Mouse (Mus musculus) gastrocnemius, postnatal 4 days (tissue): ENCODE measurements at regions not wholly inside any gene's neighbourhood (a gene's known extent, or its start where the extent isn't known, plus 50 kb on each side); places are given as distances from the start of the nearest gene placed in this dataset.
"Not testable (repeated sequence)": the region's sequence is repeated elsewhere in the genome, so short reads cannot be mapped to it uniquely, and the experiment has no call there.

Experiments used
- DNase-seq, 2 experiments: peaks; one replicate each; pipeline ENCODE4 v3.0.0; 2021 to 2022; ENCODE audit warnings: low spot score in 2 of 2, mixed read lengths in 2 of 2

DNA sequence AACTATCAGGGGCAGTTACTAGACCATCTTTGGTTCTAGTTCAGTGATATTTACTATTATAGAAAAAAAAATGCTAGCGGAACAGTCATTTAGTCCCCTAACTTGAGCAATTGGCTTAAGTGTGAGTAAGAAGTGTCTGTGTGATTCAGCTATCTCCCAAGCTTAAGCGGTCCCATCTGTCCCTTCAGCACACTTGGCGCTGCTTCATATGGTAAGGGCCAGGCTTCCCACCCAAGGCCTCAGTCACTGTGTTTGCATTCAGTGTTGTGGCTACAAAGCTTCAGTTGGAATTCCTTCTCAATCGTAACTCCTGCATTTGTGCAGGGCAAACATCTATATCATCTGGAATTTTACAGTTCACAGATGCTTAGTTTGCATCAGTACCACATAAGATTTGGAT, 232.0 kb downstream of the Trib2 start:
- no peak for DNase-seq

DNA sequence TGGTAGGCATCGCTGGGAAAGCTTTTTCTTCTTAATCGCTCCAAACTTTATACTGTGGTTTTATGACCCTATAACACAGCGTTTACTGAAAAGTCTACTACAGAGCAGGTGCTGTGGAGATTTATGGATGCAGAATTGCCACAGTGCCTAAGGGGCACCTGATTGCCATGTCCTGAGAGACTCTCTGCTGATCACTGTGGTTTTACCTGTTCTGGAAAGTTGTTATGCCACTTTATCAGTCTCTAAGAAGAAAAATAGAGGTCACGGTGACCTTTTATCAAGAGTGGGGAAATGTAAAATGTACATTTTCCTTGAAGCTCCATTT, 250.0 kb downstream of the Trib2 start:
- DNase-seq, result no peak

DNA sequence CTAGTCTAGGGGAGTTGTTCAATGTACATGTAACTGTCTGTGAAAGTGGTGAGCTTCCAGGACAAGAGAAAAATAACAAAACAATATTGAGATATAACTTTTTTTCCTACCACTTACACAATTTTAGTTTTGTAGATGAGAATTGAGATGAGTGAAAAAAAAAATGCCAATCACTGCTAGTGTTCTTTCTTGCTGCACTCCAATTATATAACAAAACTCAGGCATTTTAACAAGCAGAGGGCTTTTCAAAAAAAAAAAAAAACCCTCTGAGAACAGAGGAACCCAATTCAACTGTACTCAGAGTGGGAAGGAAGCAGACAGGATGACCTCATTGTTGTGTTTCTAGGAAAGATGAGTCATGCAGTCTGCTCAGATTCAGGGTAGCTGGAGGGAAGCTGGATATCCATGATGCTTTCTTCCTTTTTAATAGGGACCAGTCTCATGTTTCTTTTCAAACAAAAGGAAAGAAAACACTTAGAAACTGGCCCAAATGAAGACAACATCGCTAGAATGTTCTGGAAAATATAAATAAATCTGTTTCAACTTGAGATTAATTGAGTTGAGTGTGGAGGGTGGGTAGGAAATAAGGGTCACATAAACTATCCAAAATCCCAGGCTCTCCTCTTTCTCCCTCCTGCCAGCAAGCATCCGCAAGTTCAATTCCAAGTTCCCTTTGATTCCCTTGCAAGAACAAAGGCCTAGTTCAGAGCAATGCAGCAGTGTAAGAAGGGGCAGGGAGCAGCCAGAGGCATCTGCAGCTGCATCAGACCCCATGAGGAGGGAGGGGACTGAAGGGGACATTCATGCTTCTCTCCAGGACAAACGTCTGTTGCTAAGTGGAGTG, 250.6 kb downstream of the Trib2 start:
- DNase-seq, result peak in 1 of 2 experiments; percentile 10

DNA sequence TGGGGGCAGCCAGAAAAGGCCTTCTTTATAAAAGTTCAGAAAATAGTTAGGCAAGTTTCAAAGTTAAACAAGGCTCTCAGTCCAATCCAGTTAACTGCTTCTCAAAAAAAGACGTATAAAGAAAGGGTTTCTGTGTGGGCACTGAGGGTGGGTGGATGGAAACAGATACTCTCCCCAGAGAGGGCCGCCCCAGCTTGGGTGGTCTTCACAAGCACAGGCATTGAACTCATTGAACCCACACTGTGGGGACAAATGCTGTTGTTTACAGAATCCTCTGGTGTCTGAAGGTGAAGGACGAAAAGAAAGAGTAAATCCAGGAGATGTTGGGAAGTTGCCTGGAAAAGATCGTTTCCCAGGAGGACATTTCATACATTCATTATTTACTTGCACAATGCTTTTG, 253.9 kb downstream of the Trib2 start:
- no peak for DNase-seq

DNA sequence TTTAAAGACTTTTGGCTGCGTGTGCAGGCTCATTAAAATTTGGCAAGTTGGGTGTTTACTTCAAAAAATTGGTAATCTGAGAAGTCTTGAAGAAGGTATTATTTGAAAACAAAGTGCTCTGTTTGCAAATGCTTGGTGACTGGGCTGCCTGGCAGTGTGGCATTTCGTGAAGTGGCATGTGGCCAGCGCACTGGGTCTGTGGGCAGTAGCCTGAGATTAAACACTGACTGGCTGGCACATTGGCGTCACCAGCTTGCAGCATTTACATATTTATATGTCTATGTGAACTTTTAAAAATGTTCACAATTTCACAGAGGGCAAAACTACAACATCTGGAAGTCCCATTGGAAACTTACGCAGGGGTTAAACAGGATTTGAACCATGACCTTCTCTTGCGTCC, 261.3 kb downstream of the Trib2 start:
- peak in 1 of 2 experiments; percentile 14 for DNase-seq

DNA sequence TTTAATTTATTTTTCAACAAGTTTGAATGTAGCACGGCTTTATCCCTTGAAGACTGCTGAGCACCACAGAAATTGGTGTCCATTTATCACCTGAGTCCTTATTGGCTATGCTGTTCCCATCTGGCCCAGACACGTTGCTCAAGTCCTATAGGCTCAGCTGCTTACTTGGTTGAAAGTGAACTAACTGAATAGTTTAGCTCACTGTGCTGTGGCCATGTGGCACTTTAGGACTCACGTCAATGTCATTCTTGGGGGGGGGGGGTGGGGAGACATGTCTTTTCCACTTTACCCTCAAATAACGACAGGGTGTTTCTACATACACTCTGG, 263.1 kb downstream of the Trib2 start:
- no peak for DNase-seq

DNA sequence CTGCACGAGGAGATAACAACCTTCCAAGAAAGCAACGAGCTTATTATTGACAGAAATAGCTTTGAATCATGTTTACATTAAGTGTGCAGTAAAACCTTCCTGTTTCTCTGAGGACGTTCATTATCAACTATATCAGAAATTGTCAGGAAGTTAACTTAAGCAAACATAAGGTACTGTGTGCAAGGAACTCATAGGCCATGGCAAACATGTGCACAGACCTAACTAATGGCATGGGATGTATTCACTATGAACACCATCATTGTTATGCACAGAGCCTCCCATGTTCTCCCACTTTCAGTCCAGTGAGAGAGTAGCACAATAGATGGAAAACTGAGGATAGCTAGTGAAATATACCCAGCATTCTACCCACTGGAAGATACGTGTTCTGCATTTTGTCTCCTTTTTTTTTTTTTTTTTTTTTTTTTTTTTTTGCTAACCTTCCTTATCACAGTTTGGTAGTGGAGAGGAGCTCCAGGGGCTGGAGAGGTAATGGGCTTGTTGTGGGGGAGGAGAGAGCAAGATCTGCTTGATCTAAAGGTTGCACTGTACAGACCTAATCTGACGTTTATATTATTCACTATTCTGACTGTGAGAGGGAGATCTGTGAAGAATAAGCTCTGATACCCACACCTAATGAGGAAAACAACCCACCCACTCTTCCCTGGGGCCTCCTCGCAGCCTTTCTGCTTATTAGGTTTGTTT, 263.6 kb downstream of the Trib2 start:
- no peak for DNase-seq

DNA sequence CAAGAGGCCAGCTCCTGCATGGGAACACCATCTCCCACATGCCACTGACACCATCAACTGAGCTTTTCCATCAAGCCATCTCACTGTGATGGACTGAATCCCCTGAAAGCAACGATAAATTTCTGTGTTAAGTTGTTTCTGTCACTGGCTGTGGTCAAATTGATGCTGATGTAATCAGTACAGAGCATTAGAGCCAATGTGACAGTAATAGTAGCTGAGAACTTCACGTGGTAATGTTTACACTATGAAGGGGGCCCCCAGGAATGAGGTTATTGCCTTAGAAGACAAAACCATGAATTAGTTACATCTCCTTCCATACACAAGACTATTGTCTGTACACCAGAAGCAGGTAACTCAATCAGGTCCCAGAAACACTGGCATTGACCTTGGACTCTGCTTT, 264.5 kb downstream of the Trib2 start:
- no peak for DNase-seq

DNA sequence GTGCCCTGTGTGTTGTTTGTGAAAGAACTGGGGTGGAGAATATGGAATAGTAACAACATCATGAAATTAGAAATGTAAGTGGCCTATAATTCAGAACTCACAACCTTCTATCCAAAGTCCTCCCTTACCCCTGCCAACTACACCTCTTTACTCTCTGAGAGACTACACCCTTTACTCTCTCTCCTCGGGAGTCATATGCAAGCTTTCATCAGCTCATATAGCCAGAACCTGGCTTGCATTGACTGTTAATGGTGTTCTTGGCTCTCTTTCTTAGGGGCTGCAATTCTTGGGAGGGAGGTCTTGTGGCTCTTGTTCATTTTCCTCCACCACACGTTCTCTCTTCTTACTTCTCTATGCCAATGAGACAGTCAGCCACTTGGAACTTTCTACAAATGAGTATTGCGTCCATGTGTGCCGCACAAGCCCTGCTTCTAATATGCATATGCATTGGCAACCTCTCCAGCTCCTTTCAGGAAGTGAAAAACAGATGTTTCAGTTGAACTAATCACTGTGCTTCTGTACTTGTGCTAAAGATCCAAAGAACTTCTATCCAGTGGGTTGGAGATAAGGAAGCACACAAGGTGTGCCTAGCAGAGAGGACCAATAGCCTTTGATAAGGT, 265.3 kb downstream of the Trib2 start:
- DNase-seq, result no peak

DNA sequence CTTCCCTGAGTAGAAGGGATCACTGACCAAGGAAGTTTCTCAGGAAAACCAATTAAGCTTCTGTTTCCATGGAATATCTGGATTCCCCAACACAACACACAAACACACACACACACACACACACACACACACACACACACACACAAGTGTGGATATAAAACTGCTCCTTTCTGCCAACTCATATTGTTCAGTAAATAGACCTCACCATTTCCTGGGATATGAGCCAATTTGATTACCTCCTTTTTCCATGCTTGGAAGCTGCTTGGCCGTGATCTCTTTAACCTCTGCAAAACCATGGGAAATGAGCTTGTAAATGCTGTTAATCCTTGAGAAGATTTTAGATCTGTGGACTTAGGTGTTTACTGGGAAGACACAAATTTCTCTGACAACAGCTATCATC, 272.4 kb downstream of the Trib2 start:
- DNase-seq, result no peak

DNA sequence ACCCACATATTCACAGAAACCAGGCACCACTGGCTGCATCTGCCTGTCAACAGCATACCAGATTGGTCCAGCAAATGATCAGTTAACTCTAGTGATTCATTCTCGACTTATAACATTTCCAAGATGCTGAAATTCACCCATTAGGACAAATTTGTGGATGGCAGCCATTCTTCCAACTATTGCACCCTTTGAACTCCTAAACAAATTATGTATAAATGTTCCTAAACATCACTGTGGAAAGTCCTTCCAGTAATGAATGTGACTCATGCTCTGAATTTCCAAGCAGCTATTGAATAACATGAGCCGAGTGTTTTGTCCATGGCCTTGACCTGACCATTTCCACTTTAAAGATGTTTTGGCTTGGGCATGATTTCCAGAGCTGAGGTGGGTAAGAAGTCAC, 274.2 kb downstream of the Trib2 start:
- no peak for DNase-seq

DNA sequence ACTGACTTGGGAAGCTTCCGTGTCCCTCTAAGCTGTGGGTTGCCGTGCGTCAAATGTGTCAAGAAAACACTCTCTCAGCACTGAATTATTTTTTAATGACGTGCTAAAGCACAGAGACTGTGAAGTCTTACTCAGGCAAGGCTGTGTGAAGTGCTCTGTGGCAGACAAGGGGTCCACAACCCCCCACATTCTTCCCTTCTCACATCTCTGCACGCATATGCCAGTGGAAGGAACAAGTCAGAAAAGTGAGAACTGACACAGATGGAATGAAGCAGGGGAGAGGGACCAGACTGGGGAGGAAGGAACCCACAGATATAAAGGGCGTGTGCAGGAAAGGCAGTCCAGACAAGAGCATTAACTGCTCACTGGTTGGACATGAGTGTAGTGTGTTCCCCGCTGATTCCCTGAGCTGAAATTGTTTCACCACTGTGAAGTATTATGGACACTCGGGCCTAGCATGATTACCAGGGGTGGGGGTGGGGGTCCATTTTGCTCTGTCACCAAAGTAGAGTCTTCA, 279.8 kb downstream of the Trib2 start:
- no peak for DNase-seq

DNA sequence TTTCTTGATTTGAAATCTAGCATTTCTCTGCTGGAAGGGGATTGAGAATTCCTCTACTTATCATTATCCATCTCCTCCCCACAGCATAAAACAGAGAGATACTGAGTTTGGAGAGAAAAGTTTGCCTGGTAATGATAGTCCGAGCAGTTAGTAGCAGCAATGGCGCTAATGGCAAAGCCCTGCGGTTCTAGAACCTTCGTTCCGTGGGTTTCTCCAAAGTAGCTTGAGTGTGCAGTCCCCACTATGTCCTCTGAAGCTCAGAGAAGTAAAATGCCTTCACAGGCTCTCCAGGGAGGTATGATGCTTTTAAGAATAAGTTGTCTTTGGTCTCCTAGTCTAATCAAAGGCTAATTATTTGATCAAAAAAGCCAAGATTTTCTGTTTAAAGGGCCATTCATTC, 280.5 kb downstream of the Trib2 start:
- DNase-seq, result no peak

DNA sequence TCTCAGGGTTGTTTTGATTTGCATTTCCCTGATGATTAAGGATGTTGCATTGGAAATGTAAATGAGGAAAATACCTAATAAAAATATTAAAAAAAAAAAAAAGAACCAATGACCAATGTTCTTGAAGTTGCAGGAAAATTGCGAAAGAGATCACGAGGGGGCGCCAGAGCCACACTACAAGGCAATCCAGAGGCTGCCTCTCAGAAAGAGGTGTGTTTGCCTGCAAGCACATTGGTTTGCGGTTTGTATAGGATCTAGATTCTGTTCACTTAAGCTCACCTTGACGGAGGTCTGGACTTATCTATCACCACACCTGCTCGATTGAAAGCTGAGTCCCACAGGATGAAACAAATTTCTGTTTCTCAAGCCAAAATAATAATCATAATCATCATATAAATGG, 280.9 kb downstream of the Trib2 start:
- DNase-seq, result peak; percentile 72 to 81

DNA sequence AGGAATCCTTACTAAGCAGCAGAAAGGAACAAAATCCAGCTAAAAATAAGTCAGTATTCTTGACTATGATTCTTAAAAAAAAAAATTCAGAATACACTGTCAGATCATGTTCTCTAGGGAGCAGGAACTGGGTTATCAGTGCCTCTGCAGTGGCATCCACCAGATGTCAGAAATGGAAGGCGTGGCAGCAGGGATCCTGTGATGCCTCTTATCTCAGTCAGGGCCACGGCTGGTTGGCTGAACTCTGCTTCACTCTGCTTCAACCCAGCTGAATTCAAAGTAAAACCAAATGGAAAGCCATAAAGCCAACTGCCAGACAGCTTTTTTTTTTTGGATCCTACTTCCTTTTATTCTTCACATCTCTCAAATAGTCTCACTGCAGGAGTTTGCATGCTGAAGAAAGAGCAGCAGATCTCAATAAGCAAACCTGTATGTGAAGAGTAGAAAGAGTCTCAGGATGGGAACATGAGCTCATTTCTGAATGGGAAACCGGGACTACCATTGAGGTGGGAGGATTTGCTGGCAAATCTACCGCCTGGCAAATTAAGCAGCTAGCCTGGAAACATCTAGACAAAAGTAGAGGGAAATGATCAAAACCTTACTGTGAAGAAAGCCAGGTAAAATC, 295.8 kb downstream of the Trib2 start:
- DNase-seq, result no peak

DNA sequence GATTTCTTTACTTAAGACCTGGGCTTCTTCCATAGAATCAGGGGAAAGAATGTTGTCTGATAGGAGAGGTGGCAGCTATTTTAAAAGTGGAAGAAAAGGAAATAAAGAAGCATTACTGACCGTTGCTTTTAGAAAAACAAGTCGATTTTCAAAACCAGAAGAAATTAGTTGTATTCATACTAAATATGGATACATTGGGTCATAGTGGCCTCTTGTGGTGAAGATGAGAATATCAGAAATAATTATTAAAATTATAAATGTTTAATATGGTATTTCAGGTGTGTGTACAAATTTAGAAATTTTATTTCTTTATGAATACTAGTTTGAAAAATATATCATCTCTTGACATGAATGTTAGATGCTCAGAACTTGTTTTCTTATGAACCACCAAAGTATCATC, 304.7 kb downstream of the Trib2 start:
- DNase-seq, result no peak

DNA sequence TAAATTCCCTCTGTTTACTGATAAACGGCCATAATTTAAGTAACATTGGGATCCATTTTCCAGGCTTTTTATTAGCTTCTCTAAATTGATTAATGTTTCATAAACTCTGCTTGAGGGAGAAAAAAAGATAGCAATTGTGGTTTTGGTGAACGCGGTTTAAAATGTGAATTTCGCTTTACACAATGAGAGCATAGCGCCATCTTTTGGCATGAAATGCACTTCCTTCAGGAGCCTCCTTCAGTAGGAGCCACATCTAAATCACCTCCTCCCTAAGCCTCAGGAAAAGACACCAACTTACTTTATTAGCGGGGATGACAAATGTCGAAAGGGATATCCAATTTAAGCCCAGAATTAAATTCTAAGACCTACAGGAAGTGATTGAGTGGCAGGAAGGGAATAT, 309.1 kb downstream of the Trib2 start:
- DNase-seq, result no peak

DNA sequence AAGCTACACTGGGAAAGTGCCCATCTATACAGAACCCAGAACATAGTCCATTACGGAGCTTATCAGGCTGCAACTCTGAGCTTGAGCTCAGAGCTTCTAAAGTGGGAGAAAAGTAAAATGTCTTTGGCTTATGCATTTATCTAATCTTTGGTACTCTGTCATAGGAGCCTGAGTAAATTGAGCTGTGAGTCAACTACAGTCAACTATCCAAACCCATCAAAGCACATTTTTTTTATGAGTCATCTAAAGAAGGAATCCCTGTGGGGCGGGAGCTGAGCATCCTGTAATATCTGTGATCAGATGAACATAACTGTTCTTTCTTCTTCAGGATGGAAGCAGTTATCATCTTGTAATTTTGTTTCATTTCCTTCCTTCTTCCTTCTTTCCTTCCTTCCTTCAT, 323.1 kb downstream of the Trib2 start:
- DNase-seq, result no peak

DNA sequence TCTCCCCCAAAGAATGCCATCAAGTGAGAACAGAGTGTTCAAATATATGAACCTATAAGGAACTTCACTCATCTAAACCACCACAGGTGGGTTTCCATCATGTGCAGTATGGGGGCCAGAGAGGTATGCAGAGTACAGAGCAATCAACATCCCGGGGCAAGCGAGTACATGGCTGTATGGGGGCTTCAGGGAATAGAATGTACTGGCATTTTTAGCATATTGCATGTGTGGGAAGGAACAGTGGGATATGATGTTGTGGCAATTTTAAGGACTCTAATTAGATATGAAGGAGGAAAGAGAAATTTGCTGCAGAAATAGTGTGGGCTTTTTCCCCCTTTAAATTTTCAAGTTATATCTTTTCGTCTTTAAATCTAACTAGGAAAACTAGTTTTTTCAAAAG, 344.0 kb downstream of the Trib2 start:
- DNase-seq, result no peak

DNA sequence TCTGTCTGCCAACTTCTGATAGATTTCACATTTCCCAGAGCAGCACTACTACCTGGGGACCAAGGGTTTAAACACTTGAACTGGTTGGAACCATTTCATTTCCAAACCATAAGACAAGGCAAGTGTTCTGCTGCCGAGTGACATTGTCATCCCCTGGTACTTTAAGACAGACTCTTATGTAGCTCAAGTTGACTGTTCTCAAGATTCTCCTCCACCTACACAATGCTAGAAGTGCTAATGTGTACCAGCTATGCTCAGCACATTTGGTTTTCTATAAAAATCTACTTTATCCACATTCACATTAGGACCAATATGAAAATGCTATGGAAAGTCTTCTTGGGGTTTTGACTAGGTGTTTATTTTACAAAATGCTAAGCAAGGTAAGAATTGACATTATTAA, 357.3 kb downstream of the Trib2 start:
- no peak for DNase-seq

DNA sequence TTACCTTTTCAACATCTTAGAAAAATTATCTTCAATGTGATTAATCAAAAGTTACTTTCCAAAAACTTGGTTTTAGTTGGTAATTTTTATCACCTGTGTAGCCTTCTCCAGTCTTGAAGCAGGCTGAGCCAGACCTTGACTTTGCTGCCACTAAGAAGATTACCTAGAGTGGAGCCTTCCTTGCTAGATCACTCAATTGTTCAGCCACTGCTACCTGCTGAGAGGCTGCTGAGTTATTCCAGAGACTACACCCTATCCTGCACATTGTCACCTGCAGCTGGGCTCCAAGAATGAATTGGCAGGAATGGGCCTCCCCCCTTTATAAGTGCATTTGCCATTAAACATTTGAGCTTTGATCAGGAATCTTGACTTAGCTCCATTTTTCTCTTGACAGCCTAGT, 360.4 kb downstream of the Trib2 start:
- DNase-seq, result not testable (repeated sequence)

DNA sequence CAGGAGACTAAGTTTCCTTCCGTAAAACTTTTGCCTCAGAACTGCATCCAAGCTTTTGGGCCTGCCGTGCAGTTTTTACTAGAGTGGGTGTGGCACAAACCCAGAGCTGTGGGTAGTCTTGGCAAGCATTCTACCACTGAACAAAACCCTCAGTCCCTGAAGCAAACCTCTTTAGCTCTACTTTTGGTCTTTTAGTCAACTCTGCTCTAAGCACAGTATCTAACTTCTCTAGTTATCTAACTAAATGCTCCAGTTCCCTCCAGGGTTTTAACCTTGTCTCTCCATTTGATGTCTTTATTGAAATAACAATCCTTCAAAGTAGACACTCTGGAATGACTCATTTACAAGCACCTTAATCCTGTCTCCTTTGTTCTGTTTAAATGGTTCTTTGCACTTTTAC, 361.0 kb downstream of the Trib2 start:
- DNase-seq, result no peak
